Mouse (Mus musculus): Measurements from ENCODE around the gene Mn1.

GRCm38 (mm10) chr5:111428882-111429281, 11.7 kb downstream of the Mn1 start:
- TF ChIP-seq POLR2A (IDR thresholded peaks at IDR 0.05; ENCODE audit: low read depth, low read length) (no peak), CTCF (conservative IDR thresholded peaks at IDR 0.05; ENCODE audit: insufficient read depth, insufficient read length, low read depth, low read length) (no peak)

All from kidney, adult 2 months (tissue).